Mouse (Mus musculus): ENCODE results near the gene Gm1123. TPM values are rescaled to one million over a fixed set of nuclear protein-coding genes. Genes with fewer than 3 reads are reported as not detected.

The Gm1123 gene
- not detected for total RNA-seq (2023)

DNA sequence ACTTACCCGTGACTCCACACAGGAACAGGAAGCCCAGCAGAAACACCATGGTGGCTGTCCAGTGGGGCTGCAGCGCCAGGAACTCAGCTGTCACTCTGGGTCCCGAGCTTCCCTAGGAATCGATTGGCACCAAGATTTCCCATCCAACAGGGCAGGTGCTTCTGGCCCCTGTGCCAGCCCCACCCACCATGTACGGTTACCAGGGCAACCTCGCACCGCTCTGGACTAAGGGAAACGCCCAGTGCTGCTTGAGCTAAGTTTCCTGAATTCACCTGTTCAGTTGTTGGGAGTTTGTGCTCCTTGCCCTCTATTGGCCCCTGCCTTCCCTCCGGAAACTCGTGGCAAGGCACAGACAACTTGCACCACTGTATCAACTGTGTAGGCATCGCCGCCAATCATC lies at the start of gene Gm1123:
Gene Gm1123, minus strand, starts transcription at position 141 of the 400 bp plus-strand sequence.

DNA sequence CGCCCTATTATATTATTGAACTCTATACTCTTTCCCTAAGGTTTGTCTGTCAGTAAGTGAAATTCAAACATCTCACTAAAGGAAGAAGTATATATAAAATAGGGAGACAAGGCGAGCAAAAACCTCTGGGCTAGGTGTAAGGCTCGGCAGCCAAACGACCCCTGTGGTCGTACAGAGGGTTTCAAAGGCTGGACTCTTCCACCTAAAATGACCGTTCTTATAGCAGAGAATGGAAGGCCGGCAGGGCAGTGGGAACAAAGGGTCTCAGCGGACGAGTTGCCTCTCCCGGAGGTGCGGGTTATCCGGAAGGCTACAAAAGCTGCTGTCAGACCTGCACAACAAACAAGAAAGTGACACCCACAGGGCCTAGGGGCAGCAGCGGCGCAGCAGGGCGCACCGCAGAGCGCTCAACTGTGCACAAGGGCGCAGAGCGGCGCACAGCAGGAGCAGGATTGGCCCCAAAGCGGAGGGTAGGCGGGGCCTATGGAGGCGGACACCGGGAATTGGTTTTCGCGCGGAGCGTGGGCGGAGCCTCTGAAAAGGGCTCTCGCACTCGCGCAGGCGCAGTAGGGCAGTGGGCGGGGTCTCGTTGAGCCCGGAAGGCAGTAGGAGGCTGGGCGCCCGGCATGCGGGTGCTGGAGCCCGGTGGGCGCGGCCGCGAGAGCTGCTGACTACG lies 49.6 kb downstream of the Gm1123 start, which contains the start of gene Faim:
Gene Faim, plus strand, starts transcription at position 574 of the 676 bp plus-strand sequence.

Other genes starting within 250 kb of the Gm1123 start
- not detected for gene Prr23a1, start 193.2 kb downstream of the Gm1123 start, total RNA-seq (2023)
- gene Prr23a2, start 179.2 kb downstream of the Gm1123 start, total RNA-seq (2023) = not detected
- not detected for gene Prr23a3, start 170.9 kb downstream of the Gm1123 start, total RNA-seq (2023)
- gene 7420426K07Rik, start 132.6 kb downstream of the Gm1123 start, total RNA-seq (2023) = not detected
- not detected for gene Foxl2, start 80.4 kb downstream of the Gm1123 start, total RNA-seq (2023)
- 10 to 100 TPM; 35.4 to 36.9 TPM for gene Faim, start 49.3 kb downstream of the Gm1123 start, total RNA-seq (2023)
- gene Pik3cb, start 104.9 kb upstream of the Gm1123 start, total RNA-seq (2023) = 1 to 10 TPM in 1 of 2 experiments, under 1 TPM in 1; 0.74 to 1.6 TPM
- not detected for gene Faiml, start 201.5 kb upstream of the Gm1123 start, total RNA-seq (2023)
- gene Cep70, start 207.7 kb upstream of the Gm1123 start, total RNA-seq (2023) = 10 to 100 TPM; 11.7 to 12.2 TPM